Mouse (Mus musculus) thymus, adult 2 months (tissue): ENCODE data around the gene Ano4.

ENCODE experiments used
- CTCF ChIP-seq: fragments of 200-500 bp; IDR thresholded peaks from 2 replicates; pipeline ENCODE4 v1.5.1; 2012; ENCODE audit warnings: mild to moderate bottlenecking, control low read depth, low read length, moderate library complexity, borderline replicate concordance; ENCODE audit not compliant: control insufficient read depth, poor library complexity, insufficient read depth; ENCODE audit errors: extremely low read depth
- POLR2A ChIP-seq: fragments of 200-500 bp; IDR thresholded peaks from 2 replicates; pipeline ENCODE4 v1.6.1; 2012; ENCODE audit warnings: mild to moderate bottlenecking, low read length, control low read depth, moderate library complexity; ENCODE audit not compliant: control insufficient read depth, poor library complexity, insufficient read depth; ENCODE audit errors: extremely low read depth

GRCm38 (mm10) chr10:89358933-89359332 is 14.4 kb upstream of the Ano4 start:
- TF ChIP-seq CTCF (no peak), POLR2A (no peak)
